Mouse (Mus musculus): ENCODE measurements around the gene U2af2.

- TF ChIP-seq CTCF (IDR thresholded peaks at IDR 0.05; ENCODE audit: borderline replicate concordance, extremely low read depth, insufficient read depth, insufficient read length): no peak
- no peak for TF ChIP-seq POLR2A (IDR thresholded peaks at IDR 0.05; ENCODE audit: borderline replicate concordance, extremely low read depth, insufficient read depth, insufficient read length, poor library complexity, severe bottlenecking)
Measured at GRCm38 (mm10) chr7:5085512-5085911, 23.6 kb downstream of the U2af2 start.

Measured in brain, embryonic 14.5 days (tissue).